Mouse (Mus musculus) embryonic facial prominence, embryonic 14.5 days (tissue): ENCODE results near the gene Pik3r4. TPM values are rescaled to one million over a fixed set of nuclear protein-coding genes. Genes with fewer than 3 reads are reported as not detected.
A peak's percentile ranks its signal among the peaks of the same experiment; 100 is the strongest.
"Not testable (repeated sequence)": the region's sequence is repeated elsewhere in the genome, so short reads cannot be mapped to it uniquely, and the experiment has no call there.

Source experiments
- ATAC-seq: fragments of 200-750 bp; cut with Nextera tagmentation; 2 replicates; pipeline ENCODE4 v1.8.0; 2017; ENCODE audit warnings: low read depth, moderate number of reproducible peaks, moderate TSS enrichment
- DNase-seq: peaks from one replicate; pipeline ENCODE4 v3.0.0-alpha.2; 2015; ENCODE audit warnings: low spot score
- H3K27ac ChIP-seq: fragments of 300-500 bp; sonication (generic); replicated peaks from 2 replicates; pipeline ENCODE4 v1.5.1; 2014; ENCODE audit warnings: low read depth, mild to moderate bottlenecking, low read length, moderate library complexity
- H3K27me3 ChIP-seq: fragments of 300-500 bp; sonication (generic); replicated peaks from 2 replicates; pipeline ENCODE4 v1.6.1; 2014; ENCODE audit warnings: low read length; ENCODE audit not compliant: control insufficient read depth, insufficient read depth
- H3K36me3 ChIP-seq: fragments of 300-500 bp; sonication (generic); 2 replicates; pipeline ENCODE4 v1.6.1; 2014; ENCODE audit warnings: low read length, mixed read lengths; ENCODE audit not compliant: control insufficient read depth, insufficient read depth
- H3K4me1 ChIP-seq: fragments of 300-500 bp; sonication (generic); 2 replicates; pipeline ENCODE4 v1.6.1; 2014; ENCODE audit warnings: antibody characterized with exemption, low read length; ENCODE audit not compliant: control insufficient read depth, insufficient read depth
- H3K4me2 ChIP-seq: fragments of 300-500 bp; sonication (generic); 2 replicates; pipeline ENCODE4 v1.6.1; 2014; ENCODE audit warnings: low read depth, mild to moderate bottlenecking, low read length, moderate library complexity, mixed read lengths
- H3K4me3 ChIP-seq: fragments of 300-500 bp; sonication (generic); 2 replicates; pipeline ENCODE4 v1.5.1; 2014; ENCODE audit warnings: low read depth, mild to moderate bottlenecking, low read length
- H3K9ac ChIP-seq: fragments of 300-500 bp; sonication (generic); 2 replicates; pipeline ENCODE4 v1.6.1; 2014; ENCODE audit warnings: low read depth, mild to moderate bottlenecking, low read length, moderate library complexity, mixed read lengths
- H3K9me3 ChIP-seq: fragments of 300-500 bp; sonication (generic); 2 replicates; pipeline ENCODE4 v1.6.1; 2016; ENCODE audit warnings: low read length; ENCODE audit not compliant: control insufficient read depth
- WGBS: fragments of 180-500 bp; shearing (Covaris S2); extraction: QIAGEN DNeasy Blood & Tissue Kit; methylation state at CpG from one replicate; pipeline ENCODE4 v1.1.7; 2014; 5-methylcytosine and 5-hydroxymethylcytosine counted together
- polyA plus RNA-seq: library from polyadenylated mRNA; unstranded; fragments of >200 nt; fragmentation: Nextera tagmentation; extraction: Ambion mirVana; gene quantifications from 2 replicates; pipeline ENCODE4 v1.2.1, GENCODE M21; 2014

The Pik3r4 gene
- polyA plus RNA-seq = 23.0 and 24.9 TPM in 2 replicates

GRCm38 (mm10) chr9:105642460-105643371 lies at the start of gene Pik3r4:
Pik3r4 (plus strand) TSS chr9:105642978.
- WGBS = 6% methylated on average over 37 of the region's 37 CpGs
- peaks cover 4% of the 10 kb centered on the region for H3K4me1 ChIP-seq
- ATAC-seq (peak; percentile 95), DNase-seq (peak; percentile 97)
- H3K9ac ChIP-seq = peak within 1 kb of the TSS; percentile 90
- no peaks in the 10 kb centered on the region for H3K9me3 ChIP-seq
- H3K4me3 ChIP-seq = peak within 1 kb of the TSS; percentile 91
- peaks cover 22% of the 10 kb centered on the region for H3K36me3 ChIP-seq
- H3K4me2 ChIP-seq = peak within 1 kb of the TSS; percentile 72
- no peaks in the 10 kb centered on the region for H3K27me3 ChIP-seq
- H3K27ac ChIP-seq = peak within 1 kb of the TSS; percentile 80

- WGBS = 77% methylated on average over 4 of the region's 4 CpGs
Observed at GRCm38 (mm10) chr9:105598906-105599305, 43.9 kb upstream of the Pik3r4 start.

GRCm38 (mm10) chr9:105611980-105612771 lies 30.6 kb upstream of the Pik3r4 start:
- no peaks in the 10 kb centered on the region for H3K9me3 ChIP-seq
- no peak overlapping the region for H3K27ac ChIP-seq
- no peaks in the 10 kb centered on the region for H3K4me1 ChIP-seq
- H3K4me2 ChIP-seq = no peak overlapping the region
- ATAC-seq (no peak), DNase-seq (no peak)
- no peak overlapping the region for H3K9ac ChIP-seq
- H3K36me3 ChIP-seq = no peaks in the 10 kb centered on the region
- H3K27me3 ChIP-seq = no peaks in the 10 kb centered on the region
- 91% methylated on average over 15 of the region's 15 CpGs for WGBS
- H3K4me3 ChIP-seq = no peak overlapping the region

More at GRCm38 (mm10) chr9:105598906-105599305, 43.9 kb upstream of the Pik3r4 start:
- Histone ChIP-seq H3K9ac (no peak overlapping the region), H3K27ac (no peak overlapping the region), H3K4me1 (no peaks in the 10 kb centered on the region), H3K27me3 (no peaks in the 10 kb centered on the region), H3K9me3 (no peaks in the 10 kb centered on the region), H3K4me2 (no peak overlapping the region), H3K4me3 (no peak overlapping the region), H3K36me3 (no peaks in the 10 kb centered on the region)
- DNase-seq (no peak), ATAC-seq (no peak)

- Histone ChIP-seq H3K9me3 (no peaks in the 10 kb centered on the region), H3K4me1 (no peaks in the 10 kb centered on the region), H3K4me3 (no peak overlapping the region), H3K27me3 (no peaks in the 10 kb centered on the region), H3K36me3 (no peaks in the 10 kb centered on the region), H3K9ac (no peak overlapping the region), H3K27ac (no peak overlapping the region), H3K4me2 (no peak overlapping the region)
- WGBS = 73% methylated on average over 7 of the region's 7 CpGs
- DNase-seq = no peak
- ATAC-seq = no peak
Observed at GRCm38 (mm10) chr9:105612919-105613318, 29.9 kb upstream of the Pik3r4 start.

GRCm38 (mm10) chr9:105615952-105616351 lies 26.8 kb upstream of the Pik3r4 start:
- H3K36me3 ChIP-seq = no peaks in the 10 kb centered on the region
- H3K4me1 ChIP-seq = no peaks in the 10 kb centered on the region
- WGBS = 68% methylated on average over 2 of the region's 2 CpGs
- no peaks in the 10 kb centered on the region for H3K27me3 ChIP-seq
- H3K4me3 ChIP-seq = no peak overlapping the region
- no peak overlapping the region for H3K4me2 ChIP-seq
- ATAC-seq (no peak), DNase-seq (no peak)
- H3K9ac ChIP-seq = no peak overlapping the region
- no peaks in the 10 kb centered on the region for H3K9me3 ChIP-seq
- no peak overlapping the region for H3K27ac ChIP-seq

GRCm38 (mm10) chr9:105617274-105617673 lies 25.5 kb upstream of the Pik3r4 start:
- ATAC-seq, H3K27me3 ChIP-seq, H3K9ac ChIP-seq, H3K4me2 ChIP-seq, H3K36me3 ChIP-seq, H3K9me3 ChIP-seq, H3K4me3 ChIP-seq, H3K27ac ChIP-seq, H3K4me1 ChIP-seq: not testable (repeated sequence)
- DNase-seq = peak; percentile 56

- H3K4me1 ChIP-seq = no peaks in the 10 kb centered on the region
- no peak overlapping the region for H3K27ac ChIP-seq
- H3K9ac ChIP-seq = no peak overlapping the region
- no peak overlapping the region for H3K4me2 ChIP-seq
- ATAC-seq (no peak), DNase-seq (no peak)
- no peaks in the 10 kb centered on the region for H3K27me3 ChIP-seq
- no peaks in the 10 kb centered on the region for H3K9me3 ChIP-seq
- WGBS = 81% methylated on average over 2 of the region's 2 CpGs
- H3K36me3 ChIP-seq = no peaks in the 10 kb centered on the region
- no peak overlapping the region for H3K4me3 ChIP-seq
Observed at GRCm38 (mm10) chr9:105633961-105634360, 8.8 kb upstream of the Pik3r4 start.

GRCm38 (mm10) chr9:105641377-105641776 lies 1.4 kb upstream of the Pik3r4 start:
- H3K4me3 ChIP-seq, H3K27me3 ChIP-seq, H3K27ac ChIP-seq, H3K4me2 ChIP-seq, H3K4me1 ChIP-seq, ATAC-seq, H3K9ac ChIP-seq, H3K9me3 ChIP-seq: not testable (repeated sequence)
- peaks cover 15% of the 10 kb centered on the region; the same call in 1 of the 2 replicates for H3K36me3 ChIP-seq
- peak; percentile 6 for DNase-seq
- WGBS = 78% methylated on average over 6 of the region's 6 CpGs
